Mouse (Mus musculus): ENCODE measurements at regions not wholly inside any gene's neighbourhood (a gene's known extent, or its start where the extent isn't known, plus 50 kb on each side); places are given as distances from the start of the nearest gene placed in this dataset.

- DNase-seq: no peak
Observed at GRCm38 (mm10) chrX:133119026-133119425, 569.8 kb downstream of the Pcdh19 start.

DNA sequence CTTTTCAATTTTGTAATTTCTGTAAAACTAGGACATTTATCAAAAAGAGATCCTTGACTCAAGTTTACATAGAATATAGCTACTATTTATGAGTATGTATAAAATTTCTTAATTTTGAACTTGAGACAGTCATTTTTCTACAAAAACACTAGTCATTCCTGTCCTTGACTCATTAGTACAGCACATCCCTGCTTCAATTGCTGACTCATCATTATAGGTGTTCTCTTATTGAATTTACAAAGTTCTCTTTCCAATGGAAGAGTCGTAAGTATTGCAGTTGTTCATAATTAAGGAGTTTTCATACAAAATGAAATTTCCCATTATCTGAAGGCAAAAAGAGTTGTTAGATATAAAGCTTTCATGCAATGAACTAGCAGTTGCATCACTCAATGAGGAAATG, 578.6 kb downstream of the Pcdh19 start:
- no peak for DNase-seq

- DNase-seq: no peak
Observed at GRCm38 (mm10) chrX:133092983-133093382, 595.8 kb downstream of the Pcdh19 start.

DNA sequence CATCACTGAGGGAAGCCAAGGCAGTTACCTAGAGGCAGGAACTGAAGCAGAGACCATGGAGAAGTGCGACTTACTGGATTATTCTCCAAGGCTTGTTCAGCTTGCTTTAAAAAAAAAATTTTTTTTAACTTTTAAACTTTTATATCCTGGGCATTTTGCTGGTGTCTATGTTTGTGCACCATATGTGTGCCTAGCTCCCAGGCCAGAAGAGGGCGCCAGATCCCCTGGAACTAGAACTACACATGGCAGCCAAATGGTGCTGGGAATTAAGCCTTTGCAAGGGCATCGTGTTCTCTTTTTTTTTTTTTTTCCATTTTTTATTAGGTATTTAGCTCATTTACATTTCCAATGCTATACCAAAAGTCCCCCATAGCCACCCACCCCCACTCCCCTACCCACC, 624.7 kb downstream of the Pcdh19 start:
- peak; percentile 10 for DNase-seq
